Mouse (Mus musculus): ENCODE results near the gene Gm10570.

GRCm38 (mm10) chr4:130275823-130276105 lies 32.7 kb downstream of the Gm10570 start:
- TF ChIP-seq POLR2A (IDR thresholded peaks at IDR 0.05; ENCODE audit: insufficient read depth, low read depth, low read length) (no peak), CTCF (IDR thresholded peaks at IDR 0.05; ENCODE audit: insufficient read depth, low read depth, low read length) (no peak)

All from olfactory bulb, adult 2 months (tissue).